Mouse (Mus musculus) kidney, adult 18-20 months (tissue): ENCODE results near the gene Morn5.
A peak's percentile ranks its signal among the peaks of the same experiment; 100 is the strongest.

Experiments
- DNase-seq: peaks from one replicate; pipeline ENCODE4 v3.0.0; 2021

Gene Morn5

GRCm38 (mm10) chr2:36048748-36049566 is at the start of gene Morn5, which contains the start of gene Ndufa8:
TSS of gene Morn5 (plus strand) at chr2:36049458.
TSS of gene Ndufa8 (minus strand) at chr2:36049406.
- peak; percentile 99 for DNase-seq

GRCm38 (mm10) chr2:36000390-36000789 is 48.9 kb upstream of the Morn5 start:
- DNase-seq = no peak

GRCm38 (mm10) chr2:36002188-36002587 is 47.1 kb upstream of the Morn5 start:
- no peak for DNase-seq

- peak; percentile 36 for DNase-seq
Measured at GRCm38 (mm10) chr2:36008071-36008470, 41.2 kb upstream of the Morn5 start.

- DNase-seq = peak; percentile 62
Measured at GRCm38 (mm10) chr2:36009386-36009785, 39.9 kb upstream of the Morn5 start.

- DNase-seq = no peak
Measured at GRCm38 (mm10) chr2:36010579-36010978, 38.7 kb upstream of the Morn5 start.

- DNase-seq = no peak
Measured at GRCm38 (mm10) chr2:36011331-36011825, 37.9 kb upstream of the Morn5 start.

- peak; percentile 54 for DNase-seq
Measured at GRCm38 (mm10) chr2:36013010-36013409, 36.2 kb upstream of the Morn5 start.

GRCm38 (mm10) chr2:36021385-36022159 is 27.7 kb upstream of the Morn5 start:
- peak; percentile 71 for DNase-seq

GRCm38 (mm10) chr2:36023291-36023690 is 26.0 kb upstream of the Morn5 start:
- DNase-seq = peak; percentile 64

GRCm38 (mm10) chr2:36032884-36033283 is 16.4 kb upstream of the Morn5 start:
- no peak for DNase-seq

GRCm38 (mm10) chr2:36033966-36034365 is 15.3 kb upstream of the Morn5 start:
- DNase-seq = no peak

GRCm38 (mm10) chr2:36034898-36035297 is 14.4 kb upstream of the Morn5 start:
- DNase-seq = no peak

GRCm38 (mm10) chr2:36035413-36036081 is 13.7 kb upstream of the Morn5 start:
- DNase-seq = no peak

GRCm38 (mm10) chr2:36039297-36039985 is 9.8 kb upstream of the Morn5 start:
- DNase-seq = no peak

- DNase-seq = no peak
Measured at GRCm38 (mm10) chr2:36040872-36041271, 8.4 kb upstream of the Morn5 start.

GRCm38 (mm10) chr2:36048164-36048563 is 1.1 kb upstream of the Morn5 start:
- peak; percentile 21 for DNase-seq

GRCm38 (mm10) chr2:36049567-36049954 is 303 bp downstream of the Morn5 start:
- DNase-seq = no peak

- DNase-seq = no peak
Measured at GRCm38 (mm10) chr2:36053249-36053648, 4.0 kb downstream of the Morn5 start.

- DNase-seq = no peak
Measured at GRCm38 (mm10) chr2:36056248-36056647, 7.0 kb downstream of the Morn5 start.

- DNase-seq = no peak
Measured at GRCm38 (mm10) chr2:36061409-36061808, 12.2 kb downstream of the Morn5 start.

GRCm38 (mm10) chr2:36067132-36067531 is 17.9 kb downstream of the Morn5 start:
- DNase-seq = no peak
